Comparison of ENCODE assay signal across 35 mouse cellular contexts in genomic region chr10:8978595-8978994, GRCm38 (mm10).
"Had no signal": no experiment of that assay in that cellular context is flagged by ENCODE, and none has a peak within 500 bp of the region (broad histone marks: within the 10 kb centered on the region; RNA-seq: fewer than 3 reads in every experiment).

No protein-coding gene starts in this region.

- H3K4me3 ChIP-seq: heart, embryonic 12.5 days; heart, embryonic 13.5 days; heart, embryonic 15.5 days; hindbrain, embryonic 10.5 days; hindbrain, embryonic 12.5 days; hindbrain, embryonic 13.5 days; hindbrain, embryonic 15.5 days; intestine, embryonic 15.5 days; kidney, embryonic 15.5 days; layer of hippocampus, adult 2 months; left cerebral cortex, adult 2 months had no signal

- H3K36me3 ChIP-seq: heart, embryonic 12.5 days; heart, embryonic 13.5 days; heart, embryonic 15.5 days; hindbrain, embryonic 10.5 days; hindbrain, embryonic 12.5 days; hindbrain, embryonic 13.5 days; hindbrain, embryonic 15.5 days; intestine, embryonic 15.5 days; kidney, embryonic 15.5 days had no signal

- ATAC-seq: hindbrain, embryonic 16.5 days; hindbrain, postnatal 0 days; inflammation-experienced regulatory T-cells, adult 6 months; intestine, embryonic 15.5 days; intestine, embryonic 16.5 days; intestine, postnatal 0 days had no signal

- H3K27me3 ChIP-seq: heart, embryonic 12.5 days; heart, embryonic 13.5 days; heart, embryonic 15.5 days; hindbrain, embryonic 12.5 days; hindbrain, embryonic 13.5 days; hindbrain, embryonic 15.5 days; intestine, embryonic 15.5 days; kidney, embryonic 15.5 days had no signal

- H3K9me3 ChIP-seq: heart, embryonic 12.5 days; heart, embryonic 13.5 days; heart, embryonic 15.5 days; hindbrain, embryonic 10.5 days; hindbrain, embryonic 12.5 days; hindbrain, embryonic 13.5 days; hindbrain, embryonic 15.5 days; intestine, embryonic 15.5 days; kidney, embryonic 15.5 days had no signal

- H3K27ac ChIP-seq: heart, embryonic 13.5 days; heart, embryonic 15.5 days; hindbrain, embryonic 10.5 days; hindbrain, embryonic 12.5 days; hindbrain, embryonic 13.5 days; hindbrain, embryonic 14.5 days; hindbrain, embryonic 15.5 days; hindbrain, postnatal 0 days; intestine, embryonic 15.5 days; kidney, embryonic 15.5 days; kidney, postnatal 0 days; layer of hippocampus, adult 2 months; left cerebral cortex, adult 2 months had no signal

- H3K4me2 ChIP-seq: heart, embryonic 11.5 days; heart, embryonic 12.5 days; heart, embryonic 13.5 days; heart, embryonic 15.5 days; hindbrain, embryonic 12.5 days; hindbrain, embryonic 13.5 days; hindbrain, embryonic 14.5 days; hindbrain, embryonic 15.5 days; intestine, embryonic 15.5 days; kidney, embryonic 15.5 days had no signal

- H3K9ac ChIP-seq: heart, embryonic 12.5 days; heart, embryonic 13.5 days; heart, embryonic 15.5 days; hindbrain, embryonic 12.5 days; hindbrain, embryonic 13.5 days; hindbrain, embryonic 14.5 days; hindbrain, embryonic 15.5 days; intestine, embryonic 15.5 days; kidney, embryonic 15.5 days had no signal

- DNase-seq: heart, postnatal 10 days; heart, postnatal 14 days; heart, postnatal 36 days; heart, postnatal 4 days; kidney, adult 11 months; kidney, adult 18-20 months; kidney, adult 2 months; kidney, adult 8-10 months; kidney, adult 9 months; kidney, postnatal 10 days; kidney, postnatal 14 days; kidney, postnatal 25 days; kidney, postnatal 36 days; kidney, postnatal 4 days; layer of hippocampus, adult 9-11 months; layer of hippocampus, postnatal 36 days had no signal

- H3K4me1 ChIP-seq: heart, embryonic 12.5 days; heart, embryonic 15.5 days; hindbrain, embryonic 10.5 days; hindbrain, embryonic 12.5 days; hindbrain, embryonic 13.5 days; hindbrain, embryonic 15.5 days; kidney, embryonic 15.5 days had no signal
